Mouse (Mus musculus) heart, postnatal 0 days (tissue): Measurements from ENCODE around the gene Vps52. TPM values are rescaled to one million over a fixed set of nuclear protein-coding genes. Genes with fewer than 3 reads are reported as not detected.
A peak's percentile ranks its signal among the peaks of the same experiment; 100 is the strongest.

Experiments
- ATAC-seq: fragments of 200-750 bp; cut with Nextera tagmentation; 2 replicates; pipeline ENCODE4 v1.8.0; 2017; ENCODE audit warnings: low read depth, moderate number of reproducible peaks, moderate library complexity; ENCODE audit not compliant: insufficient read depth
- DNase-seq: peaks from one replicate; pipeline ENCODE4 v3.0.0-alpha.2; 2016; ENCODE audit warnings: low spot score
- H3K27ac ChIP-seq: fragments of 300-500 bp; sonication (generic); 2 replicates; pipeline ENCODE4 v1.5.1; 2014; ENCODE audit warnings: low read depth, mild to moderate bottlenecking
- H3K27me3 ChIP-seq: fragments of 300-500 bp; sonication (generic); 2 replicates; pipeline ENCODE4 v1.6.1; 2014; ENCODE audit warnings: low read length, mixed read lengths; ENCODE audit not compliant: control insufficient read depth, insufficient read depth
- H3K36me3 ChIP-seq: fragments of 300-500 bp; sonication (generic); replicated peaks from 2 replicates; pipeline ENCODE4 v1.6.1; 2014; ENCODE audit warnings: low read length, mixed read lengths; ENCODE audit not compliant: control insufficient read depth, insufficient read depth
- H3K4me1 ChIP-seq: fragments of 300-500 bp; sonication (generic); 2 replicates; pipeline ENCODE4 v1.6.1; 2014; ENCODE audit warnings: antibody characterized with exemption; ENCODE audit not compliant: control insufficient read depth, insufficient read depth
- H3K4me2 ChIP-seq: fragments of 300-500 bp; sonication (generic); 2 replicates; pipeline ENCODE4 v1.6.1; 2014; ENCODE audit warnings: low read depth, mild to moderate bottlenecking, low read length, moderate library complexity
- H3K4me3 ChIP-seq: fragments of 300-500 bp; sonication (generic); 2 replicates; pipeline ENCODE4 v1.5.1; 2014; ENCODE audit warnings: low read depth, low read length
- H3K9ac ChIP-seq: fragments of 300-500 bp; sonication (generic); replicated peaks from 2 replicates; pipeline ENCODE4 v1.6.1; 2014; ENCODE audit warnings: low read depth, low read length, mixed read lengths
- H3K9me3 ChIP-seq: fragments of 300-500 bp; sonication (generic); replicated peaks from 2 replicates; pipeline ENCODE4 v1.6.1; 2016; ENCODE audit warnings: low read length; ENCODE audit not compliant: control insufficient read depth
- CTCF ChIP-seq: IDR thresholded peaks from 2 replicates; pipeline ENCODE4 v1.5.1; 2016; ENCODE audit warnings: antibody characterized with exemption, control low read depth, low read depth
- EP300 ChIP-seq: IDR thresholded peaks from 2 replicates; pipeline ENCODE4 v1.6.1; 2016; ENCODE audit warnings: antibody characterized with exemption, low read depth
- WGBS: fragments of 180-500 bp; shearing (Covaris S2); extraction: QIAGEN DNeasy Blood & Tissue Kit; methylation state at CpG from one replicate; pipeline ENCODE4 v1.1.7; 2014; 5-methylcytosine and 5-hydroxymethylcytosine counted together
- polyA plus RNA-seq: library from polyadenylated mRNA; unstranded; fragments of >200 nt; fragmentation: Nextera tagmentation; extraction: Ambion mirVana; gene quantifications from 2 replicates; pipeline ENCODE4 v1.2.1, GENCODE M21; 2015
- total RNA-seq: library from RNA; depleted of rRNA; stranded (reverse); fragments of >200 nt; gene quantifications from 2 replicates; pipeline ENCODE4 v1.2.3, GENCODE M21; 2014; ENCODE audit warnings: low replicate concordance

The Vps52 gene
- total and polyA plus RNA-seq, 2 experiments from 2014 or later = 27.8 to 31.8 TPM

- ATAC-seq = no peak
Measured at GRCm38 (mm10) chr17:33940981-33941380, 14.6 kb upstream of the Vps52 start.

GRCm38 (mm10) chr17:33941381-33941780, 14.2 kb upstream of the Vps52 start:
- Histone ChIP-seq H3K4me3 (peak overlapping the region; percentile 77), H3K4me2 (peak overlapping the region; percentile 100), H3K4me1 (peaks cover 13% of the 10 kb centered on the region), H3K27ac (no peak overlapping the region), H3K27me3 (no peaks in the 10 kb centered on the region), H3K9ac (peak overlapping the region; percentile 87), H3K36me3 (peaks cover 40% of the 10 kb centered on the region), H3K9me3 (no peaks in the 10 kb centered on the region)
- TF ChIP-seq CTCF = no peak
- no peak for TF ChIP-seq EP300
- ATAC-seq (no peak), DNase-seq (no peak)
- 47% methylated on average over 19 of the region's 19 CpGs for WGBS

More at GRCm38 (mm10) chr17:33940981-33941380, 14.6 kb upstream of the Vps52 start:
- peaks cover 38% of the 10 kb centered on the region for H3K36me3 ChIP-seq
- no peaks in the 10 kb centered on the region for H3K9me3 ChIP-seq
- no peak for TF ChIP-seq EP300
- TF ChIP-seq CTCF = no peak
- H3K4me3 ChIP-seq = peak overlapping the region; percentile 77
- H3K4me1 ChIP-seq = peaks cover 13% of the 10 kb centered on the region
- 0 out of 2 replicates have a peak overlapping the region, but pooled peaks have one; percentile 41 for H3K27ac ChIP-seq
- H3K27me3 ChIP-seq = no peaks in the 10 kb centered on the region
- no peak for DNase-seq
- H3K4me2 ChIP-seq = peak overlapping the region; percentile 100
- peak overlapping the region; percentile 87 for H3K9ac ChIP-seq
- 2% methylated on average over 26 of the region's 26 CpGs for WGBS

- Histone ChIP-seq H3K9me3 (no peaks in the 10 kb centered on the region), H3K36me3 (peaks cover 28% of the 10 kb centered on the region), H3K9ac (no peak overlapping the region), H3K27me3 (no peaks in the 10 kb centered on the region), H3K4me3 (no peak overlapping the region), H3K27ac (no peak overlapping the region), H3K4me1 (peaks cover 13% of the 10 kb centered on the region), H3K4me2 (no peak overlapping the region)
- DNase-seq (no peak), ATAC-seq (no peak)
- 91% methylated on average over 15 of the region's 15 CpGs for WGBS
- TF ChIP-seq CTCF = no peak
Measured at GRCm38 (mm10) chr17:33943454-33943853, 12.2 kb upstream of the Vps52 start.

- Histone ChIP-seq H3K4me2 (no peak overlapping the region), H3K4me1 (peaks cover 22% of the 10 kb centered on the region), H3K9ac (no peak overlapping the region), H3K36me3 (peaks cover 39% of the 10 kb centered on the region), H3K4me3 (no peak overlapping the region), H3K9me3 (no peaks in the 10 kb centered on the region), H3K27me3 (no peaks in the 10 kb centered on the region), H3K27ac (no peak overlapping the region)
- TF ChIP-seq EP300 = no peak
- TF ChIP-seq CTCF = no peak
- ATAC-seq (no peak), DNase-seq (no peak)
- 82% methylated on average over 10 of the region's 10 CpGs for WGBS
Measured at GRCm38 (mm10) chr17:33947430-33948089, 8.1 kb upstream of the Vps52 start.

GRCm38 (mm10) chr17:33948090-33948904, 7.3 kb upstream of the Vps52 start:
- no peak overlapping the region for H3K9ac ChIP-seq
- H3K4me1 ChIP-seq = peaks cover 22% of the 10 kb centered on the region
- ATAC-seq (no peak), DNase-seq (no peak)
- no peaks in the 10 kb centered on the region for H3K9me3 ChIP-seq
- no peak overlapping the region for H3K4me2 ChIP-seq
- no peak overlapping the region for H3K27ac ChIP-seq
- H3K27me3 ChIP-seq = no peaks in the 10 kb centered on the region
- 82% methylated on average over 22 of the region's 22 CpGs for WGBS
- no peak for TF ChIP-seq CTCF
- no peak for TF ChIP-seq EP300
- H3K4me3 ChIP-seq = no peak overlapping the region
- peaks cover 40% of the 10 kb centered on the region for H3K36me3 ChIP-seq
